Mouse (Mus musculus): ENCODE results near the gene B4gat1. TPM values are rescaled to one million over a fixed set of nuclear protein-coding genes. Genes with fewer than 3 reads are reported as not detected.
A peak's percentile ranks its signal among the peaks of the same experiment; 100 is the strongest.

B4gat1 gene
- polyA plus RNA-seq, 1 experiment from 2014 or later: 35.2 TPM

- Histone ChIP-seq H3K9ac (ENCODE audit: low read length) (no peak overlapping the region), H3K4me3 (ENCODE audit: low read depth, low read length) (no peak overlapping the region), H3K9me3 (ENCODE audit: control insufficient read depth, low read length) (no peaks in the 10 kb centered on the region), H3K27me3 (ENCODE audit: control insufficient read depth, insufficient read depth, low read length) (no peaks in the 10 kb centered on the region), H3K27ac (ENCODE audit: low read depth, low read length) (no peak overlapping the region), H3K4me1 (replicated peaks; ENCODE audit: control insufficient read depth, insufficient read depth, low read length) (peaks cover 11% of the 10 kb centered on the region; the same call in 1 of the 2 replicates), H3K4me2 (ENCODE audit: low read depth, low read length, severe bottlenecking) (no peak overlapping the region), H3K36me3 (ENCODE audit: control insufficient read depth, insufficient read depth, low read length) (no peaks in the 10 kb centered on the region)
- 44% methylated on average over 5 of the region's 5 CpGs for WGBS
- ATAC-seq (replicated peaks; ENCODE audit: low FRiP score) (no peak), DNase-seq (ENCODE audit: low spot score) (no peak)
Observed at GRCm38 (mm10) chr19:5060365-5061330, 22.0 kb downstream of the B4gat1 start.

GRCm38 (mm10) chr19:5062041-5062440 lies 23.4 kb downstream of the B4gat1 start:
- no peak overlapping the region for H3K9ac ChIP-seq (ENCODE audit: low read length)
- no peaks in the 10 kb centered on the region for H3K36me3 ChIP-seq (ENCODE audit: control insufficient read depth, insufficient read depth, low read length)
- peaks cover 3% of the 10 kb centered on the region; the same call in 1 of the 2 replicates for H3K27me3 ChIP-seq (ENCODE audit: control insufficient read depth, insufficient read depth, low read length)
- H3K4me1 ChIP-seq (replicated peaks; ENCODE audit: control insufficient read depth, insufficient read depth, low read length): peaks cover 14% of the 10 kb centered on the region; the same call in 1 of the 2 replicates
- no peak for ATAC-seq (replicated peaks; ENCODE audit: low FRiP score)
- 91% methylated on average over 5 of the region's 5 CpGs for WGBS
- no peak overlapping the region for H3K27ac ChIP-seq (ENCODE audit: low read depth, low read length)
- H3K4me2 ChIP-seq (ENCODE audit: low read depth, low read length, severe bottlenecking): no peak overlapping the region
- no peak for DNase-seq (ENCODE audit: low spot score)
- H3K9me3 ChIP-seq (ENCODE audit: control insufficient read depth, low read length): no peaks in the 10 kb centered on the region
- H3K4me3 ChIP-seq (ENCODE audit: low read depth, low read length): no peak overlapping the region

- WGBS: 73% methylated on average over 6 of the region's 6 CpGs
- peaks cover 18% of the 10 kb centered on the region; the same call in 1 of the 2 replicates for H3K4me1 ChIP-seq (replicated peaks; ENCODE audit: control insufficient read depth, insufficient read depth, low read length)
- no peak overlapping the region for H3K4me2 ChIP-seq (ENCODE audit: low read depth, low read length, severe bottlenecking)
- H3K27ac ChIP-seq (ENCODE audit: low read depth, low read length): no peak overlapping the region
- H3K4me3 ChIP-seq (ENCODE audit: low read depth, low read length): no peak overlapping the region
- no peaks in the 10 kb centered on the region for H3K36me3 ChIP-seq (ENCODE audit: control insufficient read depth, insufficient read depth, low read length)
- H3K9me3 ChIP-seq (ENCODE audit: control insufficient read depth, low read length): no peaks in the 10 kb centered on the region
- peaks cover 7% of the 10 kb centered on the region; the same call in 1 of the 2 replicates for H3K27me3 ChIP-seq (ENCODE audit: control insufficient read depth, insufficient read depth, low read length)
- no peak overlapping the region for H3K9ac ChIP-seq (ENCODE audit: low read length)
- ATAC-seq (replicated peaks; ENCODE audit: low FRiP score): no peak
- no peak for DNase-seq (ENCODE audit: low spot score)
Observed at GRCm38 (mm10) chr19:5062446-5062845, 23.8 kb downstream of the B4gat1 start.

- WGBS: 79% methylated on average over 7 of the region's 7 CpGs
- peaks cover 25% of the 10 kb centered on the region for H3K4me1 ChIP-seq (replicated peaks; ENCODE audit: control insufficient read depth, insufficient read depth, low read length)
- no peak for DNase-seq (ENCODE audit: low spot score)
- ATAC-seq (replicated peaks; ENCODE audit: low FRiP score): no peak
- no peak overlapping the region for H3K4me2 ChIP-seq (ENCODE audit: low read depth, low read length, severe bottlenecking)
- no peak overlapping the region for H3K4me3 ChIP-seq (ENCODE audit: low read depth, low read length)
- no peaks in the 10 kb centered on the region for H3K36me3 ChIP-seq (ENCODE audit: control insufficient read depth, insufficient read depth, low read length)
- H3K27me3 ChIP-seq (ENCODE audit: control insufficient read depth, insufficient read depth, low read length): peaks cover 30% of the 10 kb centered on the region
- no peak overlapping the region for H3K9ac ChIP-seq (ENCODE audit: low read length)
- H3K9me3 ChIP-seq (ENCODE audit: control insufficient read depth, low read length): no peaks in the 10 kb centered on the region
- H3K27ac ChIP-seq (ENCODE audit: low read depth, low read length): no peak overlapping the region
Observed at GRCm38 (mm10) chr19:5065104-5065503, 26.5 kb downstream of the B4gat1 start.

- H3K27me3 ChIP-seq (ENCODE audit: control insufficient read depth, insufficient read depth, low read length): peaks cover 32% of the 10 kb centered on the region
- no peak for DNase-seq (ENCODE audit: low spot score)
Observed at GRCm38 (mm10) chr19:5067040-5067799, 28.6 kb downstream of the B4gat1 start.

GRCm38 (mm10) chr19:5067867-5068569 lies 29.4 kb downstream of the B4gat1 start, which contains the start of gene Cd248:
TSS of gene Cd248 (plus strand) at chr19:5068078.
- peak within 1 kb of the TSS; percentile 88 for H3K4me2 ChIP-seq (ENCODE audit: low read depth, low read length, severe bottlenecking)
- H3K27ac ChIP-seq (ENCODE audit: low read depth, low read length): no peak within 1 kb of the TSS
- peak within 1 kb of the TSS; percentile 60 for H3K9ac ChIP-seq (ENCODE audit: low read length)
- ATAC-seq (replicated peaks; ENCODE audit: low FRiP score): no peak; the same call in 1 of the 2 replicates
- H3K9me3 ChIP-seq (ENCODE audit: control insufficient read depth, low read length): no peaks in the 10 kb centered on the region
- peaks cover 31% of the 10 kb centered on the region for H3K4me1 ChIP-seq (replicated peaks; ENCODE audit: control insufficient read depth, insufficient read depth, low read length)
- peaks cover 32% of the 10 kb centered on the region for H3K27me3 ChIP-seq (ENCODE audit: control insufficient read depth, insufficient read depth, low read length)
- DNase-seq (ENCODE audit: low spot score): peak; percentile 79
- peak within 1 kb of the TSS; percentile 35 for H3K4me3 ChIP-seq (ENCODE audit: low read depth, low read length)
- H3K36me3 ChIP-seq (ENCODE audit: control insufficient read depth, insufficient read depth, low read length): no peaks in the 10 kb centered on the region
- WGBS: 1% methylated on average over 49 of the region's 56 CpGs

More at GRCm38 (mm10) chr19:5067040-5067799, 28.6 kb downstream of the B4gat1 start:
- Histone ChIP-seq H3K27ac (ENCODE audit: low read depth, low read length) (no peak overlapping the region), H3K4me2 (ENCODE audit: low read depth, low read length, severe bottlenecking) (peak overlapping the region; percentile 88), H3K4me3 (ENCODE audit: low read depth, low read length) (peak overlapping the region; percentile 35; the same call in 1 of the 2 replicates), H3K9ac (ENCODE audit: low read length) (peak overlapping the region; percentile 60; the same call in 1 of the 2 replicates), H3K4me1 (replicated peaks; ENCODE audit: control insufficient read depth, insufficient read depth, low read length) (peaks cover 31% of the 10 kb centered on the region), H3K36me3 (ENCODE audit: control insufficient read depth, insufficient read depth, low read length) (no peaks in the 10 kb centered on the region), H3K9me3 (ENCODE audit: control insufficient read depth, low read length) (no peaks in the 10 kb centered on the region)
- WGBS: 8% methylated on average over 15 of the region's 15 CpGs
- ATAC-seq (replicated peaks; ENCODE audit: low FRiP score): no peak

GRCm38 (mm10) chr19:5068570-5069234 lies 30.1 kb downstream of the B4gat1 start:
- WGBS: 53% methylated on average over 21 of the region's 21 CpGs
- no peaks in the 10 kb centered on the region for H3K9me3 ChIP-seq (ENCODE audit: control insufficient read depth, low read length)
- peak overlapping the region; percentile 60 for H3K9ac ChIP-seq (ENCODE audit: low read length)
- H3K4me1 ChIP-seq (replicated peaks; ENCODE audit: control insufficient read depth, insufficient read depth, low read length): peaks cover 31% of the 10 kb centered on the region
- peaks cover 32% of the 10 kb centered on the region for H3K27me3 ChIP-seq (ENCODE audit: control insufficient read depth, insufficient read depth, low read length)
- H3K27ac ChIP-seq (ENCODE audit: low read depth, low read length): no peak overlapping the region
- H3K36me3 ChIP-seq (ENCODE audit: control insufficient read depth, insufficient read depth, low read length): no peaks in the 10 kb centered on the region
- peak overlapping the region; percentile 35 for H3K4me3 ChIP-seq (ENCODE audit: low read depth, low read length)
- peak overlapping the region; percentile 88 for H3K4me2 ChIP-seq (ENCODE audit: low read depth, low read length, severe bottlenecking)
- DNase-seq (ENCODE audit: low spot score): no peak
- ATAC-seq (replicated peaks; ENCODE audit: low FRiP score): no peak
